Mouse (Mus musculus) neural tube, embryonic 13.5 days (tissue): ENCODE data around the gene Syne2. TPM values are rescaled to one million over a fixed set of nuclear protein-coding genes. Genes with fewer than 3 reads are reported as not detected.

Experiments used
- ATAC-seq: fragments of 200-750 bp; cut with Nextera tagmentation; 2 replicates; pipeline ENCODE4 v1.8.0; 2017; ENCODE audit warnings: low read depth, mild to moderate bottlenecking, moderate TSS enrichment, moderate library complexity
- H3K27ac ChIP-seq: fragments of 300-500 bp; sonication (generic); replicated peaks from 2 replicates; pipeline ENCODE4 v1.5.1; 2015; ENCODE audit warnings: moderate library complexity, mild to moderate bottlenecking, inconsistent platforms
- H3K27me3 ChIP-seq: fragments of 300-500 bp; sonication (generic); 2 replicates; pipeline ENCODE4 v1.6.1; 2015; ENCODE audit warnings: mild to moderate bottlenecking, inconsistent platforms
- H3K36me3 ChIP-seq: fragments of 300-500 bp; sonication (generic); 2 replicates; pipeline ENCODE4 v1.6.1; 2015; ENCODE audit warnings: mild to moderate bottlenecking, inconsistent platforms
- H3K4me1 ChIP-seq: fragments of 300-500 bp; sonication (generic); replicated peaks from 2 replicates; pipeline ENCODE4 v1.6.1; 2015; ENCODE audit warnings: inconsistent platforms
- H3K4me2 ChIP-seq: fragments of 300-500 bp; sonication (generic); 2 replicates; pipeline ENCODE4 v1.6.1; 2015; ENCODE audit warnings: inconsistent platforms, mild to moderate bottlenecking, moderate library complexity
- H3K4me3 ChIP-seq: fragments of 300-500 bp; sonication (generic); 2 replicates; pipeline ENCODE4 v1.5.1; 2015; ENCODE audit warnings: mild to moderate bottlenecking, inconsistent platforms
- H3K9ac ChIP-seq: fragments of 300-500 bp; sonication (generic); 2 replicates; pipeline ENCODE4 v1.6.1; 2015; ENCODE audit warnings: moderate library complexity, mild to moderate bottlenecking, inconsistent platforms
- H3K9me3 ChIP-seq: fragments of 300-500 bp; sonication (generic); 2 replicates; pipeline ENCODE4 v1.6.1; 2016; ENCODE audit warnings: inconsistent platforms
- WGBS: fragments of 180-500 bp; shearing (Covaris S2); methylation state at CpG from one replicate; pipeline ENCODE4 v1.1.7; 2015; 5-methylcytosine and 5-hydroxymethylcytosine counted together
- polyA plus RNA-seq: library from polyadenylated mRNA; unstranded; fragments of >200 nt; fragmentation: Nextera tagmentation; extraction: Ambion mirVana; gene quantifications from 2 replicates; pipeline ENCODE4 v1.2.1, GENCODE M21; 2015

Gene Syne2
- polyA plus RNA-seq, 1 experiment from 2014 or later, result 48.5 TPM

DNA sequence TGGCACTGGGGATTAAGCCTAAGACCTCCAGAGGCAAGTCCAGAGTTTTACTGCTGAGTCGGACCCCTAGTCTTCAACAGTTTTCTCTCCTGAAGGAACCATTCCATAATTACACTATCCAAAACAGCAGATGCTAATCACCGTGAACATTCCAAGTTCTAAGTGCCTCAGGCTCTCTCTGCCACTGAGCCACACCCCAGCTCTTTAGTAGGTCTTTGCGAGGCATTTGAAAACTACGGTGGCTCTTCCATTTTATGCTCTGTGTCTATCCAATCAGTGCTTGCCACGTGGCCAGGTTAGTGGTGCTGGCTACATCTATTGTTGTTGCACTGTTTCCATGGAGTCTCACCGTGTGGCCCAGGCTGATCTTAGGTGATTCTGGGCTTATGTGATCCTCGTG is 68.2 kb downstream of the Syne2 start:
- ATAC-seq, result no peak
- 76% methylated on average over 7 of the region's 7 CpGs for WGBS
- Histone ChIP-seq H3K4me3 (no peak overlapping the region), H3K27ac (no peak overlapping the region), H3K27me3 (no peaks in the 10 kb centered on the region), H3K4me2 (no peak overlapping the region), H3K36me3 (peaks cover 29% of the 10 kb centered on the region), H3K9ac (no peak overlapping the region), H3K9me3 (no peaks in the 10 kb centered on the region), H3K4me1 (no peaks in the 10 kb centered on the region)

DNA sequence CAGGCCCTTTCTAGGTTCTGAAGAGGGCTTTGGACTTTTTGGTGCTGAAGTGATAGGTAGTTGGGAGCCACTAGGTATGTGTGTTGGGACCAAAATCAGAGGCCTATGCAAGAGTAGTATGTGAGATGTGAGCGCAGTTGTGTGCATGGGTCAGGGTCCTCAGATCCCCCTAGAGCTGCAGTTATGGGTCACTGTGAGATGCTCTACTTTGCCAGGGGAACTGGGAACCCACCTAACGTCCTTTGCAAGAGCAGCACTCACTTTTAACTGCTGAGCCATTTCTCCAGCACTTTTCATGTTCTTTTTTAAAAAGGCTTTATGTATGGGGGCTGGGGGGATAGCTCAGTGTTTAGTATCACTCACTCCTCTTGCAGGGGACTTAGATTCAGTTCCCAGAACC is 69.0 kb downstream of the Syne2 start:
- no peak overlapping the region for H3K4me2 ChIP-seq
- no peaks in the 10 kb centered on the region for H3K9me3 ChIP-seq
- no peaks in the 10 kb centered on the region for H3K4me1 ChIP-seq
- no peaks in the 10 kb centered on the region for H3K27me3 ChIP-seq
- H3K36me3 ChIP-seq, result peaks cover 26% of the 10 kb centered on the region
- no peak overlapping the region for H3K27ac ChIP-seq
- no peak overlapping the region for H3K9ac ChIP-seq
- ATAC-seq, result no peak
- H3K4me3 ChIP-seq, result no peak overlapping the region
- WGBS, result 98% methylated on average over 2 of the region's 2 CpGs

DNA sequence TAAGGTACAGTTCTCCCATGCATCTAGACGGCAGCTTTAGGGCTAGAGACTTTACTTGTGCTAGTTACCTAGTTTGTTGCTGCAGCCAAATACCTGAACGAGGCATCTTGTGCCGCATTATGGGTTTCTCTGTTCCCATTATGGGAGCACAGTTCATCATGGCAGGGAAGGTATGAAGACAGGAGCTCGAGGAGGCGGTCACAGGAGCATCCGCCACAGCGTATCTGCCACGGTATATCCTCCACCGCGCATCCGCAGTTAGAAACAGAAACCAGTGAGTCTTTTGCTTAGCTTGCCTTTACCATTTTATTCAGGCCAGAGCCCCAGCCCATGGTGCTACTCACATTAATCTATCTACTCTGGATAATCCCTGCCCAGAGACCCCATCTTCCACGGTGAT is 70.8 kb downstream of the Syne2 start:
- Histone ChIP-seq H3K4me1 (no peaks in the 10 kb centered on the region), H3K36me3 (peaks cover 33% of the 10 kb centered on the region), H3K4me3 (no peak overlapping the region), H3K27me3 (no peaks in the 10 kb centered on the region), H3K4me2 (no peak overlapping the region), H3K27ac (no peak overlapping the region), H3K9ac (no peak overlapping the region), H3K9me3 (no peaks in the 10 kb centered on the region)
- no peak for ATAC-seq
- WGBS, result 94% methylated on average over 12 of the region's 12 CpGs

DNA sequence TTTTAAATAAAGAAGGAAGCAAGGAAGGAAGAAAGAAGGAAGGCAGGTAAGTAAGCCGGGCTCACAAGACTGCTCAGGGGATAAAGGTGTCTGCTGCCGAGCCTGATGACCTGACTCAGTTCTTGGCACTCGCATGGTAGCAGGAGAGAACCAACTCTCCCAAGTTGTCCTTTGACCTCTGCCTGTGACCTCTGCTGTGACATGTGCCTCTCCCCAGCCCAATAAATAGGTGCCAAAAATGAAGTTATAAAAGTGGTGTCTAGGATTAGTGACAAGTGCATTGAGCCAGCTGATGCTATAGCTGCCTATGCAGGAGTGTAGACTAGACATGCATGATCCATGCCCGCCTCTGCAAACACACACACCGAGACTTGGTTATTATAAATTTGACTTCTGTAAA is 73.3 kb downstream of the Syne2 start:
- 91% methylated on average over 5 of the region's 5 CpGs for WGBS

DNA sequence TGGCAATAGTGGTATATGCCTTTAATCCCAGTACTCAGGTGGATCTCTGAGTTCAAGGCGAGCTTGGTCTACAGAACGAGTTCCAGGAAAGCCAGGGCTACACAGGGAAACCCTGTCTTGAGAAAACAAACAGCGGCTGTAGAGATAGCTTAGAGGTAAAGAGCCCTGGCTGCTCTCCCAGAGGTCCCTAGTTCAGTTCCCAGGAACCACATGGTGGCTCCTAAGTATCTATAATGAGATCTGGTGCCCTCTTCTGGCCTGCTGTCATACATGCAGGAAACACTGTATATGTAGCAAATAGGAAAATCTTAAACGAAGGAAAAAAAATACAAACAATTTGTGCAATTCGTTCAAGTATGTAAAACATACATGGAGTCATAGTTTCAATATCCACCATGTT is 75.5 kb downstream of the Syne2 start:
- Histone ChIP-seq H3K27ac (no peak overlapping the region), H3K27me3 (no peaks in the 10 kb centered on the region), H3K9me3 (no peaks in the 10 kb centered on the region), H3K4me1 (no peaks in the 10 kb centered on the region; the same call in 1 of the 2 replicates), H3K4me3 (no peak overlapping the region), H3K36me3 (peaks cover 51% of the 10 kb centered on the region), H3K4me2 (no peak overlapping the region), H3K9ac (no peak overlapping the region)
- ATAC-seq, result no peak
- WGBS, result 81% methylated on average over 5 of the region's 5 CpGs

More for the DNA sequence above, 73.3 kb downstream of the Syne2 start:
- Histone ChIP-seq H3K9me3 (no peaks in the 10 kb centered on the region), H3K4me2 (no peak overlapping the region), H3K27me3 (no peaks in the 10 kb centered on the region), H3K4me3 (no peak overlapping the region), H3K36me3 (peaks cover 36% of the 10 kb centered on the region), H3K27ac (no peak overlapping the region), H3K9ac (no peak overlapping the region), H3K4me1 (no peaks in the 10 kb centered on the region; the same call in 1 of the 2 replicates)
- no peak for ATAC-seq

DNA sequence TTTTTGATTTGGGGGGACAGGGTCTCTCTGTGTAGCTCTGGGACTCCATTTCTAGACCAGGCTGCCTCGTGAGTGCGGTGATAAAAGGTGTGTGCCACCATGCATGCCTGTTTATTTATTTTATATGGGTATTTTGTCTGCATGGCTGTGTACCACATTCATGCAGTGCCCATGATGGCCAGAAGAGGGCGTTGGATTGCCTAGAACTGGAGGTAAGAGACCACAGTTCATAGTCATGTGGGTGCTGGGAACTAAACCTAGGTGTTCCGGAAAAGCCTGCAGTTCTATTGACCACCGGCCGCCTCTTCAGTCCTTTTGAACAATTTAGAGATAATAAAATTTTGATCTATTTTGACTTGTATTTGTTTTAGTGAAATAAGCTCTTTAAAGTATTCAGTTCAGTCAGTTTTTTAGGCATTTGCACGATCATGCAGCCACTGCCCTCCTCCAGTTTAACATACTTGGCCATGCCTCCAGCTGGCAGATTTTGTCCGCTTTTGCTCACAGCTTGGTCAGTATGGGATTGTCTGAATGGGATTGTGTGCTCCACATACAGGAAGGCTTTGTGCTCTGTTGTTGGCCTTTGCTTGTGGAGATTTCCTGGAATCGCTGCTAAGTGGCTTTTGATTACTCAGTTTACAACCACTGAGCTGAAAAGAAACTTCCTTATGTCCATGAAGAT is 76.5 kb downstream of the Syne2 start:
- WGBS, result 61% methylated on average over 9 of the region's 9 CpGs
- ATAC-seq, result 0 out of 2 replicates have a peak, but pooled peaks have one; percentile 56
- no peak overlapping the region for H3K4me3 ChIP-seq
- no peaks in the 10 kb centered on the region; the same call in 1 of the 2 replicates for H3K4me1 ChIP-seq
- no peaks in the 10 kb centered on the region for H3K9me3 ChIP-seq
- H3K4me2 ChIP-seq, result no peak overlapping the region
- peaks cover 51% of the 10 kb centered on the region for H3K36me3 ChIP-seq
- no peaks in the 10 kb centered on the region for H3K27me3 ChIP-seq
- no peak overlapping the region for H3K27ac ChIP-seq
- H3K9ac ChIP-seq, result no peak overlapping the region

DNA sequence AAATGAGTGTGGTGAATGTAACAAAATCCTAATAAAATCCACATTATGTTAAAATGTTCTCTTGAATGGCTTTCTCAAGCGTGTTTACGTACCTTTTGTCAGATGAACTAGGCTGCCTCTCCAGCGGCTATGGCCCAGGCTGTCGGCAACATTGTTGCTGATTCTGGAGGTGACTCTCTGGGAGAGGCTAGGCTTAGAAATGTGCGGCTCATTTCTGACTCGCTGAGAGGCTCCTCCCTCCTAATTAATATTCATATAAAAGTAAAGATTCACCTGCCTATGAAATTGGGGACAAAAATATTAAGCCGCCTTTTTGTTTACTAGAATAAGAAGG is 77.0 kb downstream of the Syne2 start:
- Histone ChIP-seq H3K9ac (no peak overlapping the region), H3K27me3 (no peaks in the 10 kb centered on the region), H3K36me3 (peaks cover 52% of the 10 kb centered on the region), H3K9me3 (no peaks in the 10 kb centered on the region), H3K4me2 (no peak overlapping the region), H3K4me3 (no peak overlapping the region), H3K4me1 (no peaks in the 10 kb centered on the region; the same call in 1 of the 2 replicates), H3K27ac (no peak overlapping the region)
- ATAC-seq, result no peak
- 54% methylated on average over 7 of the region's 7 CpGs for WGBS

DNA sequence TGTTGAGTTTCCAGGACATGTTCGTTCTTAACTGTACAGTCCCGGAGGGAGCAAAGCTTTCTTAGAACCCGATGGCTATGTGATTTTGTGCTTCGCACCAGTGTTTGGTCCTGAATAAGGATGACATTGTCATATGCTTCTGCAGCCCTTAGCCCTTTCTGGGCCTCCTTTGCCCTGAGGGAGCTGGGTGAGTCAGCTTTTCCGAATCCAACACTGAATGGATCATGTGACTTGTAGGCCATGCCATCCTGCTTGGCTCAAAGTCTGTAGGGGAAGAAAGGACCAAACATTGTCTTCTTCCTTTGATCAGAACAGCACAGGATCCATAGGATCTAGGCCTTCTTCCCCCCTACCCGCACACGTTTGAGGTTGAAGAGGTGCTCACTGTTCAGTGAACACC is 79.9 kb downstream of the Syne2 start:
- 83% methylated on average over 7 of the region's 7 CpGs for WGBS
- H3K36me3 ChIP-seq, result peaks cover 51% of the 10 kb centered on the region
- no peak overlapping the region for H3K9ac ChIP-seq
- no peak overlapping the region for H3K4me3 ChIP-seq
- no peak overlapping the region for H3K4me2 ChIP-seq
- no peak overlapping the region for H3K27ac ChIP-seq
- no peaks in the 10 kb centered on the region; the same call in 1 of the 2 replicates for H3K4me1 ChIP-seq
- no peaks in the 10 kb centered on the region for H3K9me3 ChIP-seq
- no peaks in the 10 kb centered on the region for H3K27me3 ChIP-seq
- no peak for ATAC-seq

DNA sequence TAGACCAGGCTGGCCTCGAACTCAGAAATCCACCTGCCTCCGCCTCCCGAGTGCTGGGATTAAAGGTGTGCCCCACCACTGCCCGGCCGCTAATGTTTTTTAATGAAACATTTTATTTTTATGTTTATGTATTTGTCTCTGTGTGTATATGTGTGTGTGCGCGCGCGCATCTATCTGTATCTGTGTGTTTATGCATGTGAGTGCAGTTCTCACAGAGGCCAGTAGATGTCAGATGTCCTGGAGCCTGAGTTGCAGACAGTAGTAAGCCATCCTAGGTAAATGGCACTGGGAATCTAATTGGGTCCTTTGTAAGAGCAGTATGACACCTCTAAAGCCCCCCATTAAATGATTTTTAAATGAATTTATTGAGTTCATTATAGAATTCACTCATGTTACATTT is 83.8 kb downstream of the Syne2 start:
- Histone ChIP-seq H3K4me1 (no peaks in the 10 kb centered on the region), H3K27me3 (no peaks in the 10 kb centered on the region), H3K4me3 (no peak overlapping the region), H3K9ac (no peak overlapping the region), H3K9me3 (no peaks in the 10 kb centered on the region), H3K36me3 (peaks cover 64% of the 10 kb centered on the region), H3K27ac (no peak overlapping the region), H3K4me2 (no peak overlapping the region)
- no peak for ATAC-seq
- WGBS, result 97% methylated on average over 9 of the region's 9 CpGs

DNA sequence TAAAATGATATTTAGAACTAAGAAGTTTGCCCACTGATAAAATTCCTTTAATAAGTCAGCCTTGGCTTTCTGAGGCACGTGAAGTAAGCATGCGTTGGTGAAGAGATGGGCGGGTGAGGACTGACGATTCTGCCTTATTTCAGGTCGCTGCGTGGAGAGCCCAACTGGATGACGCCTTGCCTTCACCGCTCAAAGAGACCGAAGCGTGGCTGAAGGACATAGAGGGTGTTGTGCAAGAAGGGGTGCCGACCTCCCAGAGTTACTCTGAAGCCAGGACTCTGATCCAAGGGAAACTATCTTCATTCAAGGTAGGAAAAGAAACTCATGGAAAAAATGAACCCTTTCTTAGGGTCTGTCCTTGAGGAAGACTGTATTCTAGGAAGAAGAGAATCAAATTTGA is 86.1 kb downstream of the Syne2 start:
- Histone ChIP-seq H3K9me3 (no peaks in the 10 kb centered on the region), H3K4me1 (no peaks in the 10 kb centered on the region), H3K4me2 (no peak overlapping the region), H3K9ac (no peak overlapping the region), H3K36me3 (peaks cover 56% of the 10 kb centered on the region), H3K4me3 (no peak overlapping the region), H3K27me3 (no peaks in the 10 kb centered on the region), H3K27ac (no peak overlapping the region)
- WGBS, result 94% methylated on average over 11 of the region's 11 CpGs
- ATAC-seq, result no peak

DNA sequence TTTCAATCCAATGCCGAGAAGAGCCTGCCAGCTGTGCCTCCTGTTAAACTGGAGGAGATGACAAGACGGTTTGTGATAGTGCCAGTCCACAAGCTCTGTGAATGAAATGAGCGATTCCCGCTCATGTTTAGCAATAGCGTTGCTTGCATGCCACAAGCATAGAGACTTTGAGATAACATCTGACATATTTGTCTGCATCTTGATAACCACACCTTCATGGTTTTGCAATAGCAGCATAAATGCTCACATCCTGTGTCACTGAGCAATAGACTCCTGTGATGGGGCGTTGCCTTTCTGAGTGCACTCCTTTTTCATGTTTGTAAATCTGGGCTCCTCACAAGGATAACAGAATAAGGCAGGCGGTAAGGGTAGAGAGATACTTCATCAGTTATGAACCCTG is 87.4 kb downstream of the Syne2 start:
- no peak overlapping the region for H3K4me3 ChIP-seq
- H3K4me1 ChIP-seq, result no peaks in the 10 kb centered on the region
- no peak overlapping the region for H3K27ac ChIP-seq
- H3K4me2 ChIP-seq, result no peak overlapping the region
- H3K9me3 ChIP-seq, result no peaks in the 10 kb centered on the region
- H3K9ac ChIP-seq, result no peak overlapping the region
- no peak for ATAC-seq
- WGBS, result 96% methylated on average over 7 of the region's 7 CpGs
- peaks cover 61% of the 10 kb centered on the region for H3K36me3 ChIP-seq
- H3K27me3 ChIP-seq, result no peaks in the 10 kb centered on the region

DNA sequence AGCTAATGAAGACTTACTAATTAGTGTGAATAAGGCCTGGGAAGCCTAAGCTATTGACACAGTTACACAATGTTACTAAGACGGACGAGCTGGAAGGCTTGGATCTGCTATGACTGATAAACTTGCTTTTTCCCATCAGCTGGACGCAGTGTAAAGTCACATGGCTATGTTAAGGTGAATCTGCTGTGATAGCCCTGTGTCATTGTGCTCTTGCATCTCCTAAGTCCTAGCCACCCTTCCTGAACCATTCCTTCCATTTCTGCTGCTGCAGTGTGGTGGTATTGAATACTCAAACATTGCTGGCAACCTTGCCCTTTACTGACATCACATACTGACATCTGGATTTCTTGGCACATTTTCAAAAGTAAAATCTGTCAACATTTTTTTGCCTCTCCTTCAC is 90.5 kb downstream of the Syne2 start:
- no peak for ATAC-seq
- Histone ChIP-seq H3K27me3 (no peaks in the 10 kb centered on the region), H3K4me1 (no peaks in the 10 kb centered on the region), H3K9me3 (no peaks in the 10 kb centered on the region), H3K27ac (no peak overlapping the region), H3K36me3 (peaks cover 78% of the 10 kb centered on the region), H3K9ac (no peak overlapping the region), H3K4me2 (no peak overlapping the region), H3K4me3 (no peak overlapping the region)
- WGBS, result 98% methylated on average over 3 of the region's 3 CpGs

DNA sequence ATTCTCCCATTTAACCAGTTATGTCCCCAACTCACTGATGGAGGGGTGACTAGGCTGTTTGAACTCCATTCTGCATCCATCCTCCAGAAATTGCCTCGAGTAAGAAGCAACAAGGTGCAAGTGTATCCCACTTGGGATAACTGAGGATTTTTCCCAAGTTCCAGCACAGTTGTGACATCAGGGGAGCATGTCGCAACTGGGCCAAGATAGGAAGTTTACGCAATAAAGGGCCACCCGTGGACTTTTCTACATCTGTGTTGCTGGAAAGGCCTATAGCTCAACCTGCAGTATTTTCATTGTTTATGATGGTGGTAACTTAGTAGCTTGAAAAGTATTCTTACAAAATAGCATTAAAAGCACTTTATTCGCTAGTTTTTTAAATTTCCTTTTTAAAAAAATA is 97.8 kb downstream of the Syne2 start:
- H3K27ac ChIP-seq, result no peak overlapping the region
- no peak overlapping the region for H3K4me3 ChIP-seq
- ATAC-seq, result no peak
- no peaks in the 10 kb centered on the region for H3K4me1 ChIP-seq
- no peak overlapping the region for H3K4me2 ChIP-seq
- no peaks in the 10 kb centered on the region for H3K9me3 ChIP-seq
- H3K36me3 ChIP-seq, result peaks cover 61% of the 10 kb centered on the region
- WGBS, result 86% methylated on average over 5 of the region's 5 CpGs
- no peaks in the 10 kb centered on the region for H3K27me3 ChIP-seq
- no peak overlapping the region for H3K9ac ChIP-seq
